Mouse (Mus musculus) lung, embryonic 15.5 days (tissue): ENCODE measurements around the gene Pink1. TPM values are rescaled to one million over a fixed set of nuclear protein-coding genes. Genes with fewer than 3 reads are reported as not detected.

Source experiments
- ATAC-seq: fragments of 200-750 bp; cut with Nextera tagmentation; 2 replicates; pipeline ENCODE4 v1.8.0; 2017; ENCODE audit warnings: moderate number of reproducible peaks, borderline replicate concordance; ENCODE audit not compliant: low FRiP score, low TSS enrichment; ENCODE audit errors: extremely low read depth
- H3K27ac ChIP-seq: fragments of 300-500 bp; sonication (generic); 2 replicates; pipeline ENCODE4 v1.5.1; 2015; ENCODE audit warnings: moderate library complexity, mild to moderate bottlenecking, inconsistent platforms
- H3K27me3 ChIP-seq: fragments of 300-500 bp; sonication (generic); 2 replicates; pipeline ENCODE4 v1.6.1; 2015; ENCODE audit warnings: inconsistent platforms
- H3K36me3 ChIP-seq: fragments of 300-500 bp; sonication (generic); 2 replicates; pipeline ENCODE4 v1.6.1; 2015; ENCODE audit warnings: inconsistent platforms
- H3K4me1 ChIP-seq: fragments of 300-500 bp; sonication (generic); 2 replicates; pipeline ENCODE4 v1.6.1; 2015; ENCODE audit warnings: inconsistent platforms
- H3K4me2 ChIP-seq: fragments of 300-500 bp; sonication (generic); 2 replicates; pipeline ENCODE4 v1.6.1; 2015; ENCODE audit warnings: inconsistent platforms, mild to moderate bottlenecking, moderate library complexity
- H3K4me3 ChIP-seq: fragments of 300-500 bp; sonication (generic); 2 replicates; pipeline ENCODE4 v1.5.1; 2015; ENCODE audit warnings: mild to moderate bottlenecking, inconsistent platforms
- H3K9ac ChIP-seq: fragments of 300-500 bp; sonication (generic); 2 replicates; pipeline ENCODE4 v1.6.1; 2015; ENCODE audit warnings: inconsistent platforms
- H3K9me3 ChIP-seq: fragments of 300-500 bp; sonication (generic); 2 replicates; pipeline ENCODE4 v1.6.1; 2016; ENCODE audit warnings: inconsistent platforms
- WGBS: fragments of 180-500 bp; shearing (Covaris S2); methylation state at CpG from one replicate; pipeline ENCODE4 v1.1.7; 2015; 5-methylcytosine and 5-hydroxymethylcytosine counted together
- polyA plus RNA-seq: library from polyadenylated mRNA; unstranded; fragments of >200 nt; fragmentation: Nextera tagmentation; extraction: Ambion mirVana; gene quantifications from 2 replicates; pipeline ENCODE4 v1.2.1, GENCODE M21; 2015

Gene Pink1
- polyA plus RNA-seq, 1 experiment from 2014 or later: 47.0 TPM

GRCm38 (mm10) chr4:138310311-138310910, 15.7 kb downstream of the Pink1 start:
- no peak for ATAC-seq
- Histone ChIP-seq H3K4me1 (peaks cover 13% of the 10 kb centered on the region), H3K9me3 (no peaks in the 10 kb centered on the region), H3K4me2 (no peak overlapping the region), H3K27ac (no peak overlapping the region), H3K36me3 (peaks cover 72% of the 10 kb centered on the region), H3K9ac (no peak overlapping the region), H3K4me3 (no peak overlapping the region), H3K27me3 (no peaks in the 10 kb centered on the region)
- WGBS: 87% methylated on average over 19 of the region's 19 CpGs

- peaks cover 53% of the 10 kb centered on the region for H3K36me3 ChIP-seq
- H3K4me2 ChIP-seq: no peak overlapping the region
- H3K9me3 ChIP-seq: no peaks in the 10 kb centered on the region
- no peaks in the 10 kb centered on the region for H3K27me3 ChIP-seq
- H3K4me1 ChIP-seq: peaks cover 28% of the 10 kb centered on the region
- H3K27ac ChIP-seq: no peak overlapping the region
- 78% methylated on average over 12 of the region's 12 CpGs for WGBS
- no peak overlapping the region for H3K4me3 ChIP-seq
- no peak for ATAC-seq
- no peak overlapping the region for H3K9ac ChIP-seq
Observed at GRCm38 (mm10) chr4:138307739-138308138, 18.4 kb downstream of the Pink1 start.

- H3K36me3 ChIP-seq: peaks cover 47% of the 10 kb centered on the region
- peaks cover 28% of the 10 kb centered on the region for H3K4me1 ChIP-seq
- WGBS: 92% methylated on average over 3 of the region's 3 CpGs
Observed at GRCm38 (mm10) chr4:138307025-138307424, 19.1 kb downstream of the Pink1 start.

GRCm38 (mm10) chr4:138304340-138305104, 21.6 kb downstream of the Pink1 start, which contains the start of gene Ddost:
Ddost (plus strand) TSS chr4:138304730.
- peak within 1 kb of the TSS; percentile 76 for H3K27ac ChIP-seq

More at GRCm38 (mm10) chr4:138307025-138307424, 19.1 kb downstream of the Pink1 start:
- ATAC-seq: no peak
- H3K9ac ChIP-seq: no peak overlapping the region
- H3K4me3 ChIP-seq: no peak overlapping the region
- no peak overlapping the region for H3K4me2 ChIP-seq
- no peak overlapping the region for H3K27ac ChIP-seq
- H3K9me3 ChIP-seq: no peaks in the 10 kb centered on the region
- no peaks in the 10 kb centered on the region for H3K27me3 ChIP-seq

GRCm38 (mm10) chr4:138303742-138304141, 22.4 kb downstream of the Pink1 start:
- Histone ChIP-seq H3K9ac (peak overlapping the region; percentile 65), H3K36me3 (peaks cover 16% of the 10 kb centered on the region), H3K4me1 (peaks cover 28% of the 10 kb centered on the region), H3K27ac (peak overlapping the region; percentile 63), H3K4me3 (peak overlapping the region; percentile 98), H3K4me2 (peak overlapping the region; percentile 87), H3K27me3 (no peaks in the 10 kb centered on the region), H3K9me3 (no peaks in the 10 kb centered on the region)
- 8% methylated on average over 18 of the region's 18 CpGs for WGBS
- ATAC-seq: no peak

More at GRCm38 (mm10) chr4:138304340-138305104, 21.6 kb downstream of the Pink1 start, which contains the start of gene Ddost:
- no peaks in the 10 kb centered on the region for H3K27me3 ChIP-seq
- no peaks in the 10 kb centered on the region for H3K9me3 ChIP-seq
- peaks cover 24% of the 10 kb centered on the region for H3K36me3 ChIP-seq
- peak within 1 kb of the TSS; percentile 98 for H3K9ac ChIP-seq
- ATAC-seq: peak; percentile 97
- 0% methylated on average over 55 of the region's 64 CpGs for WGBS
- peak within 1 kb of the TSS; percentile 98 for H3K4me3 ChIP-seq
- peaks cover 28% of the 10 kb centered on the region for H3K4me1 ChIP-seq
- H3K4me2 ChIP-seq: peak within 1 kb of the TSS; percentile 88

- peaks cover 28% of the 10 kb centered on the region for H3K4me1 ChIP-seq
Observed at GRCm38 (mm10) chr4:138303011-138303410, 23.1 kb downstream of the Pink1 start.

GRCm38 (mm10) chr4:138301271-138301780, 24.8 kb downstream of the Pink1 start:
- Histone ChIP-seq H3K4me3 (no peak overlapping the region), H3K9me3 (no peaks in the 10 kb centered on the region), H3K36me3 (no peaks in the 10 kb centered on the region), H3K9ac (no peak overlapping the region), H3K4me1 (peaks cover 21% of the 10 kb centered on the region), H3K4me2 (no peak overlapping the region), H3K27me3 (no peaks in the 10 kb centered on the region), H3K27ac (no peak overlapping the region)
- WGBS: 82% methylated on average over 10 of the region's 10 CpGs
- no peak for ATAC-seq

More at GRCm38 (mm10) chr4:138303011-138303410, 23.1 kb downstream of the Pink1 start:
- no peak for ATAC-seq
- Histone ChIP-seq H3K36me3 (peaks cover 10% of the 10 kb centered on the region), H3K27me3 (no peaks in the 10 kb centered on the region), H3K4me3 (peak overlapping the region; percentile 98; the same call in 1 of the 2 replicates), H3K27ac (no peak overlapping the region; the same call in 1 of the 2 replicates), H3K4me2 (peak overlapping the region; percentile 87; the same call in 1 of the 2 replicates), H3K9ac (no peak overlapping the region), H3K9me3 (no peaks in the 10 kb centered on the region)
- 86% methylated on average over 3 of the region's 3 CpGs for WGBS

GRCm38 (mm10) chr4:138293949-138294550, 32.1 kb downstream of the Pink1 start:
- no peaks in the 10 kb centered on the region for H3K36me3 ChIP-seq
- H3K4me3 ChIP-seq: no peak overlapping the region
- no peak overlapping the region for H3K27ac ChIP-seq
- no peaks in the 10 kb centered on the region for H3K9me3 ChIP-seq
- no peak overlapping the region for H3K9ac ChIP-seq
- H3K27me3 ChIP-seq: no peaks in the 10 kb centered on the region
- no peak for ATAC-seq
- H3K4me2 ChIP-seq: no peak overlapping the region
- WGBS: 64% methylated on average over 12 of the region's 14 CpGs
- no peaks in the 10 kb centered on the region for H3K4me1 ChIP-seq

GRCm38 (mm10) chr4:138293261-138293948, 32.7 kb downstream of the Pink1 start:
- no peaks in the 10 kb centered on the region for H3K27me3 ChIP-seq
- H3K9ac ChIP-seq: no peak overlapping the region
- H3K27ac ChIP-seq: no peak overlapping the region
- no peaks in the 10 kb centered on the region for H3K9me3 ChIP-seq
- WGBS: 61% methylated on average over 16 of the region's 18 CpGs
- no peak overlapping the region for H3K4me3 ChIP-seq
- ATAC-seq: no peak
- H3K36me3 ChIP-seq: no peaks in the 10 kb centered on the region
- no peaks in the 10 kb centered on the region for H3K4me1 ChIP-seq
- H3K4me2 ChIP-seq: no peak overlapping the region

- H3K27ac ChIP-seq: no peak overlapping the region
- H3K4me3 ChIP-seq: no peak overlapping the region
- H3K4me1 ChIP-seq: no peaks in the 10 kb centered on the region
- no peak overlapping the region for H3K4me2 ChIP-seq
- no peaks in the 10 kb centered on the region for H3K9me3 ChIP-seq
- 87% methylated on average over 13 of the region's 13 CpGs for WGBS
- no peaks in the 10 kb centered on the region for H3K36me3 ChIP-seq
- H3K27me3 ChIP-seq: no peaks in the 10 kb centered on the region
- H3K9ac ChIP-seq: no peak overlapping the region
- no peak for ATAC-seq
Observed at GRCm38 (mm10) chr4:138292028-138292427, 34.1 kb downstream of the Pink1 start.

- ATAC-seq: no peak
- Histone ChIP-seq H3K4me2 (no peak overlapping the region), H3K4me3 (no peak overlapping the region), H3K27ac (no peak overlapping the region), H3K27me3 (no peaks in the 10 kb centered on the region), H3K9me3 (no peaks in the 10 kb centered on the region), H3K4me1 (no peaks in the 10 kb centered on the region), H3K36me3 (no peaks in the 10 kb centered on the region), H3K9ac (no peak overlapping the region)
- WGBS: 79% methylated on average over 7 of the region's 7 CpGs
Observed at GRCm38 (mm10) chr4:138288691-138289090, 37.4 kb downstream of the Pink1 start.
